Mouse (Mus musculus) gastrocnemius, postnatal 25 days (tissue): Measurements from ENCODE around the gene Stk24. TPM values are rescaled to one million over a fixed set of nuclear protein-coding genes. Genes with fewer than 3 reads are reported as not detected.
"Not testable (repeated sequence)": the region's sequence is repeated elsewhere in the genome, so short reads cannot be mapped to it uniquely, and the experiment has no call there.

ENCODE experiments used
- DNase-seq: peaks from one replicate; pipeline ENCODE4 v3.0.0; 2022
- long read RNA-seq, 2 experiments: library from polyadenylated mRNA; stranded (forward); transcript quantifications; one replicate each; pipeline ENCODE4 v2.0.0; 2021
- total RNA-seq, 2 experiments: library from RNA; stranded (reverse); gene quantifications; 1 replicate in 1 of 2; 2 replicates in 1 of 2; pipeline ENCODE4 v1.2.3; 2021

The Stk24 gene
- total RNA-seq, result 10 to 100 TPM; 25.5 to 28.1 TPM
- long read RNA-seq, experiment 1, transcript Stk24-201 (11 exons, 2,676 nt), result major isoform, 6 of 9 reads
- long read RNA-seq, experiment 1, partial matches to known transcripts, result 2 of 9 reads
- long read RNA-seq, experiment 1, other reads (novel, unspliced or antisense), result 1 of 9 reads
- long read RNA-seq, experiment 2, transcript Stk24-201 (11 exons, 2,676 nt), result major isoform, 8 of 8 reads
- long read RNA-seq, experiment 2, partial matches to known transcripts, result 0 of 8 reads
- long read RNA-seq, experiment 2, other reads (novel, unspliced or antisense), result 0 of 8 reads

- DNase-seq, result no peak
Observed at GRCm38 (mm10) chr14:121379827-121380145, at the start of gene Stk24. Stk24 (minus strand) TSS chr14:121380011.

GRCm38 (mm10) chr14:121428148-121428547, 48.3 kb upstream of the Stk24 start:
- DNase-seq, result no peak

GRCm38 (mm10) chr14:121426743-121427142, 46.9 kb upstream of the Stk24 start:
- DNase-seq, result no peak

- DNase-seq, result no peak
Observed at GRCm38 (mm10) chr14:121425004-121425793, 45.4 kb upstream of the Stk24 start.

- DNase-seq, result no peak
Observed at GRCm38 (mm10) chr14:121423341-121423751, 43.5 kb upstream of the Stk24 start.

GRCm38 (mm10) chr14:121422664-121423340, 43.0 kb upstream of the Stk24 start:
- DNase-seq, result no peak

GRCm38 (mm10) chr14:121422000-121422399, 42.2 kb upstream of the Stk24 start:
- DNase-seq, result no peak

- DNase-seq, result no peak
Observed at GRCm38 (mm10) chr14:121417594-121417993, 37.8 kb upstream of the Stk24 start.

GRCm38 (mm10) chr14:121416626-121417319, 37.0 kb upstream of the Stk24 start:
- no peak for DNase-seq

GRCm38 (mm10) chr14:121414635-121415241, 34.9 kb upstream of the Stk24 start:
- no peak for DNase-seq

GRCm38 (mm10) chr14:121413726-121414125, 33.9 kb upstream of the Stk24 start:
- DNase-seq, result not testable (repeated sequence)

- no peak for DNase-seq
Observed at GRCm38 (mm10) chr14:121408944-121409343, 29.1 kb upstream of the Stk24 start.

GRCm38 (mm10) chr14:121406943-121407342, 27.1 kb upstream of the Stk24 start:
- DNase-seq, result no peak

GRCm38 (mm10) chr14:121405546-121405945, 25.7 kb upstream of the Stk24 start:
- no peak for DNase-seq

- no peak for DNase-seq
Observed at GRCm38 (mm10) chr14:121405120-121405519, 25.3 kb upstream of the Stk24 start.

- no peak for DNase-seq
Observed at GRCm38 (mm10) chr14:121399676-121400075, 19.9 kb upstream of the Stk24 start.

GRCm38 (mm10) chr14:121397471-121397870, 17.7 kb upstream of the Stk24 start:
- DNase-seq, result no peak

GRCm38 (mm10) chr14:121395125-121395524, 15.3 kb upstream of the Stk24 start:
- no peak for DNase-seq

- DNase-seq, result peak; percentile 21
Observed at GRCm38 (mm10) chr14:121391927-121392326, 12.1 kb upstream of the Stk24 start.

GRCm38 (mm10) chr14:121387760-121388159, 7.9 kb upstream of the Stk24 start:
- no peak for DNase-seq

- DNase-seq, result no peak
Observed at GRCm38 (mm10) chr14:121385440-121385839, 5.6 kb upstream of the Stk24 start.

- DNase-seq, result no peak
Observed at GRCm38 (mm10) chr14:121383801-121384200, 4.0 kb upstream of the Stk24 start.
